Mouse (Mus musculus) liver, postnatal 0 days (tissue): ENCODE measurements around the gene Twf2.

ENCODE experiments used
- CTCF ChIP-seq: sonication (generic); IDR thresholded peaks from 2 replicates; pipeline ENCODE4 v1.5.1; 2016; ENCODE audit warnings: antibody characterized with exemption, low read depth
- EP300 ChIP-seq: IDR thresholded peaks from 2 replicates; pipeline ENCODE4 v1.6.1; 2016; ENCODE audit warnings: antibody characterized with exemption, low read depth, mild to moderate bottlenecking

DNA sequence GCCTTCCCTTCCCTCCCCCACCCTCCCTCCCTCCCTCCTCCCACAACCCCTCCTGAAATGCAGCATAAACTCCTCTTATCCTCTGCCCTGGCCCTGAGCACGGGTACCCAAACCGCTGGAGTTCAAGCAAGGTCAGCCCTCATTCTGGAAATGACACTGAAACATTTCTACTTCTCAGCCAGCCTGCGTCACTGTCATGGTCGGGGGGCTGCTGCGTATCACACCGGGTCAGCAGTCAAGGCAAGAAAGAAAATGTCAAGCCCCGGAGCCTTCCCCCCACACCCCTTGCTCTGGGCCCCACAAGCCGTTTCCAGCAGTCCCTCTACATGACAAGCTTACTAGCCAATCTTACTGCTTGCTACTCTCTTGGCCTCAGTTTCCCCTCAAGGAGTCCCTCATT lies 48.2 kb downstream of the Twf2 start:
- TF ChIP-seq CTCF (no peak), EP300 (no peak)
